In the genomic region with DNA sequence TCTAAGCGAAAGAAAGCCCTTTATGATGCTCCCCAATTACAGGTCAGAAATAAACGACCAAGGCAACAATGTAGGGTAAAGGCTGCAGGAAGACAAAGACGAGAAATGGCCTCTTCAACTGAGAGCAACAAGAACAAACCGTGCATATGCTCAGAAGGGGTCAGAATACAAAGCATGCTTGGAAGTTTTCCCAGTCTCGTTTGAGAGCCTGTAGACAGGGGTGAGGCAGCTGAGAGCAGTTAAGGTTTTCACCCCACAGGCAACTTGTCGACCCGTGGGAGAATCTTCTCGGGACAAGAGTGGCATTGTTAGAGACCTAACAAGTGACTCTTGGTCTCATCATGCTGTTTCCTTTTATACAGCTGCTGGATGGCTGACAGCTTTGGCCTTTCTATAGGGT, we compare ENCODE assay signal across 14 mouse cellular contexts.
A peak's percentile ranks its signal among the peaks of the same experiment; 100 is the strongest.
DNase-seq lines count a peak whose midpoint lies in the region; ATAC-seq and TF ChIP-seq lines count a peak whose summit lies in the region.
"Had no signal": no experiment of that assay in that cellular context is flagged by ENCODE, and none has a peak within 500 bp of the region (broad histone marks: within the 10 kb centered on the region; RNA-seq: fewer than 3 reads in every experiment).

No protein-coding gene starts in this region.

- peak overlapping the region; percentile 22; the same call in 1 of the 2 replicates for H3K27ac ChIP-seq in liver, postnatal 0 days (ENCODE audit: low read depth)
- no peak overlapping the region for H3K27ac ChIP-seq in liver, embryonic 12.5 days
- H3K27ac ChIP-seq in hindbrain, embryonic 13.5 days: no peak overlapping the region
- H3K27ac ChIP-seq: embryonic facial prominence, embryonic 15.5 days; gastrocnemius, adult 2 months; heart, embryonic 13.5 days had no signal

- H3K4me3 ChIP-seq in liver, postnatal 0 days (ENCODE audit: low read depth, low read length): no peak overlapping the region
- H3K4me3 ChIP-seq in liver, embryonic 12.5 days: no peak overlapping the region
- H3K4me3 ChIP-seq in hindbrain, embryonic 13.5 days: no peak overlapping the region
- H3K4me3 ChIP-seq: embryonic facial prominence, embryonic 15.5 days; gastrocnemius, adult 2 months; heart, embryonic 13.5 days had no signal

- 64% methylated on average over 8 of the region's 8 CpGs for WGBS in liver, postnatal 0 days (ENCODE audit: insufficient replicate concordance)
- 60% methylated on average over 8 of the region's 8 CpGs for WGBS in liver, embryonic 12.5 days (ENCODE audit: insufficient replicate concordance)
- WGBS in hindbrain, embryonic 13.5 days: 17% methylated on average over 8 of the region's 8 CpGs

- intact Hi-C loops in left cerebral cortex, postnatal 14 days (cut with DNase I): no loop called here

- H3K27me3 ChIP-seq in liver, postnatal 0 days (ENCODE audit: insufficient read depth, low read length): no peaks in the 10 kb centered on the region
- no peaks in the 10 kb centered on the region for H3K27me3 ChIP-seq in liver, embryonic 12.5 days (replicated peaks)
- 0 out of 2 replicates have a peak, but pooled peaks cover 4% of the 10 kb centered on the region for H3K27me3 ChIP-seq in hindbrain, embryonic 13.5 days
- H3K27me3 ChIP-seq: embryonic facial prominence, embryonic 15.5 days; heart, embryonic 13.5 days had no signal

- ATAC-seq in liver, postnatal 0 days: no peak
- no peak for ATAC-seq in liver, embryonic 12.5 days
- peak; percentile 61 for ATAC-seq in hindbrain, embryonic 13.5 days (ENCODE audit: low FRiP score)

- TF ChIP-seq EP300 in liver, postnatal 0 days (IDR thresholded peaks at IDR 0.05; ENCODE audit: low read depth): no peak

- H3K9me3 ChIP-seq in liver, postnatal 0 days (ENCODE audit: low read length): no peaks in the 10 kb centered on the region
- no peaks in the 10 kb centered on the region for H3K9me3 ChIP-seq in liver, embryonic 12.5 days (replicated peaks)
- no peaks in the 10 kb centered on the region for H3K9me3 ChIP-seq in hindbrain, embryonic 13.5 days
- H3K9me3 ChIP-seq: embryonic facial prominence, embryonic 15.5 days; heart, embryonic 13.5 days had no signal

- TF ChIP-seq POLR2A in brain, embryonic 14.5 days (IDR thresholded peaks at IDR 0.05; ENCODE audit: borderline replicate concordance, extremely low read depth, insufficient read depth, insufficient read length, poor library complexity, severe bottlenecking): no peak

- no peaks in the 10 kb centered on the region for H3K36me3 ChIP-seq in liver, postnatal 0 days (replicated peaks; ENCODE audit: insufficient read depth, low read length)
- H3K36me3 ChIP-seq in liver, embryonic 12.5 days: no peaks in the 10 kb centered on the region
- no peaks in the 10 kb centered on the region for H3K36me3 ChIP-seq in hindbrain, embryonic 13.5 days
- H3K36me3 ChIP-seq: embryonic facial prominence, embryonic 15.5 days; heart, embryonic 13.5 days had no signal

- H3K4me1 ChIP-seq in liver, postnatal 0 days (ENCODE audit: insufficient read depth): no peaks in the 10 kb centered on the region
- no peaks in the 10 kb centered on the region for H3K4me1 ChIP-seq in liver, embryonic 12.5 days
- peaks cover 10% of the 10 kb centered on the region for H3K4me1 ChIP-seq in hindbrain, embryonic 13.5 days (replicated peaks)

- no peak overlapping the region for H3K9ac ChIP-seq in liver, postnatal 0 days (replicated peaks)
- no peak overlapping the region for H3K9ac ChIP-seq in liver, embryonic 12.5 days
- H3K9ac ChIP-seq in hindbrain, embryonic 13.5 days: no peak overlapping the region
- H3K9ac ChIP-seq: embryonic facial prominence, embryonic 15.5 days; heart, embryonic 13.5 days had no signal

- no peak for TF ChIP-seq CTCF in liver, postnatal 0 days (IDR thresholded peaks at IDR 0.05; ENCODE audit: low read depth)
- TF ChIP-seq CTCF in brain, embryonic 14.5 days (IDR thresholded peaks at IDR 0.05; ENCODE audit: borderline replicate concordance, extremely low read depth, insufficient read depth, insufficient read length): no peak

- no peak for DNase-seq in liver, postnatal 0 days
- peak; percentile 77 for DNase-seq in adipocyte (ENCODE audit: low spot score)
- peak; percentile 82 for DNase-seq in brain, embryonic 14.5 days (ENCODE audit: low read depth)
- no peak for DNase-seq in right cerebral cortex, postnatal 10 days (ENCODE audit: low spot score in 2 of 2)
- no peak for DNase-seq in left cerebral cortex, postnatal 14 days (ENCODE audit: low spot score in 2 of 2)
- DNase-seq in spleen, postnatal 36 days (ENCODE audit: low spot score in 2 of 2): no peak
- DNase-seq: cerebellum, adult 8-10 months; gastrocnemius, adult 2 months; kidney, adult 18-20 months; thymus, postnatal 14 days had no signal

- H3K4me2 ChIP-seq in liver, postnatal 0 days (ENCODE audit: low read depth, low read length): no peak overlapping the region
- no peak overlapping the region for H3K4me2 ChIP-seq in liver, embryonic 12.5 days
- no peak overlapping the region for H3K4me2 ChIP-seq in hindbrain, embryonic 13.5 days
- H3K4me2 ChIP-seq: embryonic facial prominence, embryonic 15.5 days; heart, embryonic 13.5 days had no signal

Comparison
In these comparisons a context has a peak if more than half of its experiments do, and no peak if none do; other contexts are left out.
1. DNase-seq: peak in adipocyte (single experiment) and brain, embryonic 14.5 days (single experiment); none in liver, postnatal 0 days (single experiment), right cerebral cortex, postnatal 10 days (0 of 2), left cerebral cortex, postnatal 14 days (0 of 2) and spleen, postnatal 36 days (0 of 2).